Mouse (Mus musculus): ENCODE results near the gene Iffo1.

GRCm38 (mm10) chr6:125159773-125160557 lies 14.9 kb downstream of the Iffo1 start:
- TF ChIP-seq CTCF (IDR thresholded peaks at IDR 0.05; ENCODE audit: borderline replicate concordance, extremely low read depth, insufficient read depth, insufficient read length): no peak
- TF ChIP-seq POLR2A (IDR thresholded peaks at IDR 0.05; ENCODE audit: borderline replicate concordance, extremely low read depth, insufficient read depth, insufficient read length, poor library complexity, severe bottlenecking): no peak

All from brain, embryonic 14.5 days (tissue).